Mouse (Mus musculus) right cerebral cortex, postnatal 10 days (tissue): Measurements from ENCODE around the gene Pon2.
"Not testable (repeated sequence)": the region's sequence is repeated elsewhere in the genome, so short reads cannot be mapped to it uniquely, and the experiment has no call there.

Experiments used
- DNase-seq, 2 experiments: peaks; one replicate each; pipeline ENCODE4 v3.0.0; 2021; ENCODE audit warnings: low spot score in 2 of 2

Gene Pon2

DNA sequence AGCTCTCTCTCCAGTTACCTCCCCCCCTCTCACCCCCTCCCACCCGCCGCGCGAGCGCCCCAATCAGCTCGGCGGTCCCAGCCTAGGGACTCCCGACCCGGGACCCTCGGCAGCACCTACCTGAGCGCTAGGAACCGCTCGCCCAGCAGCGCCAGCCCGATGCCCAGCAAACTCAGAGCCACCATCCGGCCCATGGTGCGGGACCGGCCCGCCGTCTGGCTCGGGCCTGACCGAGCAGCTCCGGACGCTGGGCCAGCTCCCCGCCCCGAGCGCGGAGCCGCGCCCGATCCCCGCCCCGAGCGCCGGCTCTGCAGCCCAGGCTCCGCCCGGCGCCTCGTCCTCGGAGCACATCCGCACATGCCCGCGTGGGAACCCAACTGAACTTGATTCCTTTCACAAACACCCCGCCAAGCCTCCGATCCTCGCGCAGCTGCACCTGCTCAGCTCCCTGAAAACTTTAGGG is at the start of gene Pon2:
TSS of gene Pon2 (minus strand) at position 364 of the 463 bp plus-strand sequence.
- peak; percentile 52 to 53 for DNase-seq

- peak in 1 of 2 experiments; percentile 26 for DNase-seq
These were observed 46.0 kb upstream of the Pon2 start for GRCm38 (mm10) chr6:5344255-5344654.

- DNase-seq = not testable (repeated sequence)
These were observed 41.0 kb upstream of the Pon2 start for GRCm38 (mm10) chr6:5339283-5339682.

DNA sequence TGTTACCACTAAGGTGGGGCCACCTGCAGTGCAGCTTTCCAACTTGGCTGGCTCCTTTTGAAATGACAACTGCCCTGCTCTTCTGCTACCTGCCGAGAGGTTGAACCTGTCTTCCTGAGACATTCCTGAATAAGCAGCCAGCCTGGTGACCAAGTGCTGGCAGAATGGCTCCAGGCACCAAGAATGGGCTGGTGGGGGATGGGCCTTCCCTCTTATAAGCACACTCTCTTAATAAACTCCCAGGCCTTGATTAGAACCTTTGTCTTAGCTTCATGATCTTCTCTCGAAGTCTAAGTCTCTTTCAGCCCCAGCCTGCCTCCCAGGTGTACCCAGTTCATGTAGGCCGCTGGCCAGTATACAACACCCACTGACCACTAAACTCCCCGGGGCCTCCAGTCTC is 40.5 kb upstream of the Pon2 start:
- not testable (repeated sequence) for DNase-seq

- not testable (repeated sequence) for DNase-seq
These were observed 37.8 kb upstream of the Pon2 start for GRCm38 (mm10) chr6:5336016-5336415.

DNA sequence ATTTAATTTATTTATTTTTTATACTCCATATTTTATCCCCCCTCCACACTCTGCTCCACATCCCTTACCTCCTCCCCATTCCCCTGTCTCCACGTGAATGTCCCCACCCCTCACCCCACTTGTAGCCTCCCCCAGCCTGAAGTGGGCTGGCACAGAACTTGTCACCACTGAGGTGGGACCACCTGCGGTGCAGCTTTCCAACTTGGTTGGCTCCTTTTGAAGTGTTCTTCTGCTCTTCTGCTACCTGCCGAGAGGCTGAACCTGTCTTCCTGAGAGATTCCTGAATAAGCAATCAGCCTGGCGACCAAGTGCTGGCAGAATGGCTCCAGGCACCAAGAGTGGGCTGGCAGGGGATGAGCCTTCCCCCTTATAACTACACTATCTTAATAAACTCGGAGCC is 35.8 kb upstream of the Pon2 start:
- no peak for DNase-seq

DNA sequence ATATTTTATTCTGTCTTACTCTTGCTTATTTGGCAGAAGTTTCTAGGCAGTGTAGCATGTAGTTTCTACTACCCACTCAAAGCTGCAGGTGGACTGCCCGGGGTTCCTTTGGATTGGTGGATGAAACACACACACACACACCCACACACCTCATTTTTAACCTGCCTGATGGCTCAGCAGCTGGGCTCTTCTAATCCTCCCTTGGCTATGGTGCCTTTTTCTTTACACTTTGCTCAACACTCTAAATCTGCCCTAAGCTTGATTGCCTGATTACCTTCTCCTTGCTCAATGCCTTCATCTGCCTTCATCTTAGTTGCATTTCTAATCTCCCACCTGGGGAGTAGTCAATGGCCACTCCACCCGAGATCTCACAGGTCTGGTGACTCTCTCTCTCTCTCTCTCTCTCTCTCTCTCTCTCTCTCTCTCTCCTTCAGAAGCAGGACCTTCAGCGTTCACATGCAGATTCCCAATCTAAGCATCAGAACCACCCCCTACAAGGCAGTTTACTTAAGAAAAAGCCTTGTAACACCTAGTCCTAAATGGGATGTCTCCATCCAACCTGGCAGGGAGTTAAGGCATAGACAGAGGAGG is 34.4 kb upstream of the Pon2 start:
- peak; percentile 24 to 29 for DNase-seq

- DNase-seq = no peak
These were observed 26.9 kb upstream of the Pon2 start for GRCm38 (mm10) chr6:5325122-5325521.

DNA sequence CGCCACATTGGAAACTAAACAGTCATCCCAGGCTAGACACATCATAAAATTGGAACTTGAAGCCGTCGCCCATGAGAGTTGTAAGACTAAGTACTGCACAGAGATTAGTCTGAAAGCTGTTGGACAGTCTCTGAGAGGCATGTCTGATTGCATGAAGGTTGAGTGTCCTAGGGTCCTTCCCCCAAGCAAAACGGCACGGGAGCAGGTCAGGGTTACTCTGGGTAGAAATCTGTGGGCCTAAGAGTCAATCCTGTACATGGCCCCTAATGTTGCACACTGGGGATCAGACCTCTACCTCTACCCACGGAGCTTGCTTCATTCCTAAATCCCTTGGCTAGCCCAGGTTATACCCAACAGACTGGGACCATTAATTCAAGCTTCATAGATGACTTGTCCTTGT is 25.8 kb upstream of the Pon2 start:
- DNase-seq = not testable (repeated sequence)

- no peak for DNase-seq
These were observed 18.4 kb upstream of the Pon2 start for GRCm38 (mm10) chr6:5316630-5317029.

DNA sequence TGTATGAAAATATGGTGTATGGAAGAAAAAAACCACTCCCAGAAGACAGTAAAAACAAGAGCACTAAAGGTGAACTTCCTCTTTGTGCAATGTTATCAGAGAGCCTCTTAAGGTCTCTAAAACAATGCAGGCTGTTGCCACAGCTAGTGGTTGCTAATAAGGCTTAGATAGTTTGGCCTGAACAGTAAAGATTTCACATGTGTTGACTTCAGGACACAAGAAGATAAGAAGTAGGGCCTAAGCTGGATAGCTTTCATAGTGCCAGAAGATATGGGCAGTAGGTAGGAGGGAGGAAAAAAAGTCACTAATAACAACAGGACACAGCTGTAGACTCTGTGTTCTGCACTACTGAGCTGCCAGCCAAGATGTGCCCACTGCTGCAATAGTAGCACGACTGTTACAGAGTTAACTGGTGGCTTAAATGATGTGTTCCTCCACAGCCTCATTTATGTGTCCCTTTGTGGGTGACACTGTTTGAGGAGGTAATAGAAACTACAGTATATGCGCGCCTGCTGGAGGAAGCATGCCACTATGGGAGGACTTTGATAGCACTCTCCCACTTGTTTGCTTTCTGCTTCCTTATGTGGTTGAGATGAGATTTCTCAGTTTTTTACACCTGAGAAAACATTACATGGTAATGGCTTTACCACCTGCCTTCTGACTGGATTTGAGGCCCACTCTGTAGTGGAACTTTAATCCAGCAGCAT is 17.0 kb upstream of the Pon2 start:
- no peak for DNase-seq

- DNase-seq = no peak
These were observed 15.8 kb upstream of the Pon2 start for GRCm38 (mm10) chr6:5313951-5314590.

GRCm38 (mm10) chr6:5310491-5310890 is 12.2 kb upstream of the Pon2 start:
- no peak for DNase-seq

DNA sequence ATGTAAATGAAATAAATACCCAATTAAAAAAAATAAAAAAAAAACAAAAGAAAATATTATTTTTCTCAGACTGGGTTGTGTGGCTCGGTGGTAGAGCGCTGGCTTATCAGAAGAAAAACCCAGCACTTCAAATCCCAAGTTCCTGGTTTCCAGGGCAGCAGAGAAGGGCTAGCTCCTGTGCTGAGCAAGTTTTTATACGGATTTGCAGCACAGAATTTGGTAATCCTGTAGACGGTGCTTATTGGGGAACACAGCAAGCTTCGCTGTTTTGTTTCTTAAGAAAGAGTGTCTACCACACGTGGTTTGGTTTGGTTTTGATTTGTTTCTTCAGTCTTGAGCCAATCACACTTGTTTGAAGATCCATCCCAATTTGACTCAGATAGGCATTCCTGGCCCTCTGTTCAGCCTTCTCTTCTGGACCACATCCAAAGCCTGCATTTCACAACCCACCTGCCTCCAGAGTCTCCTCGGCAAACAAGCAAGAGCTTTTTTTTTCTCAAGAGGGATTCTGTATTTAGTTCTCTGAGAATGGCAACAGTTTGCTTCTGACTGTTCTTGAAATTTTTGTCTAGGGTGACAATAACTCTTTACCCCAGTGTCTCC is 11.4 kb upstream of the Pon2 start:
- DNase-seq = peak; percentile 31 to 37

- DNase-seq = no peak
These were observed 7.7 kb upstream of the Pon2 start for GRCm38 (mm10) chr6:5305926-5306325.

DNA sequence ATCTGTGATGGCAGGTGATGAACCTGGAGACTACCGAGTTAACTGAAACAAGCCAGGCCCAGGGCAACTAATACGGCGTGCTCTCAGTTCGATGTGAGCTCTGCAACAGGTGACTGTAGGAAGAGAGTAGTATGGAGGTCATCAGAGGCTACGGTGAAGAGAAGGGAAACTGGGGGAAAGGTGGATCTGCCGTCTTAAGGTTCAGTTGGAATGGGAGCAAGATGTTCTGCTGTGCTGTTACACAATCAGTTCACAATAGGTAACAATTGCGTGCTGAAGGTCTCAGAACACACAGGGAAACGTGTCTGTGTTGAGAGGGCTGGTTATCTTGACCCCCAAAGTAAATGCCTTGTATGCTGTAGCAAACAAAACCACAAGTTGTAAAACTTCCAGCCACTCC is 6.7 kb upstream of the Pon2 start:
- no peak for DNase-seq

GRCm38 (mm10) chr6:5300629-5301028 is 2.4 kb upstream of the Pon2 start:
- DNase-seq = no peak

- no peak for DNase-seq
These were observed 1.3 kb upstream of the Pon2 start for GRCm38 (mm10) chr6:5299561-5299960.

- peak; percentile 39 to 48 for DNase-seq
These were observed 749 bp downstream of the Pon2 start for GRCm38 (mm10) chr6:5297321-5298091.

GRCm38 (mm10) chr6:5296067-5296466 is 2.2 kb downstream of the Pon2 start:
- DNase-seq = no peak

GRCm38 (mm10) chr6:5294659-5295449 is 3.4 kb downstream of the Pon2 start:
- DNase-seq = no peak
